Mouse (Mus musculus) kidney, adult 8-10 months (tissue): ENCODE measurements at regions not wholly inside any gene's neighbourhood (a gene's known extent, or its start where the extent isn't known, plus 50 kb on each side); places are given as distances from the start of the nearest gene placed in this dataset.
A peak's percentile ranks its signal among the peaks of the same experiment; 100 is the strongest.

Experiments
- DNase-seq, 2 experiments: peaks; one replicate each; pipeline ENCODE4 v3.0.0; 2022

DNA sequence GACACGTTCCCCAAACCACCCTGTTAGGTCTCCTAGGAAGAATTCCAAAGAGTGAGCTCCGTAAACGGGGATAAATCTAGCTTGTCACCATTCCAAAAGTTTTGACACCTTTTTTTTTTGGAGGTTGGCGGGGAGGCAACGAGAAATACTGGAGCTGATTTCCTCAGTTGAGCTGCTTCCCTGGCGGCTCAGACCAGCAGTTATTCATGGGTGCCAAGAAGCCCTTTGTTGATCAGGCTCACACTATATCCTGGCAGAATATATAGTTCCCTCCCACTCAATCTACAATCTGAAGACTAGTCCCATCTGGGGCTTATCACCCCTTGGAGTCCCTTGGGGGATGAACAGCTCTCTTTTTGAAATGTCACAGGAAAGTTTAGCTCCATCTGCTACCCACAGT lies 77.5 kb upstream of the Tiam2 start:
- no peak for DNase-seq

DNA sequence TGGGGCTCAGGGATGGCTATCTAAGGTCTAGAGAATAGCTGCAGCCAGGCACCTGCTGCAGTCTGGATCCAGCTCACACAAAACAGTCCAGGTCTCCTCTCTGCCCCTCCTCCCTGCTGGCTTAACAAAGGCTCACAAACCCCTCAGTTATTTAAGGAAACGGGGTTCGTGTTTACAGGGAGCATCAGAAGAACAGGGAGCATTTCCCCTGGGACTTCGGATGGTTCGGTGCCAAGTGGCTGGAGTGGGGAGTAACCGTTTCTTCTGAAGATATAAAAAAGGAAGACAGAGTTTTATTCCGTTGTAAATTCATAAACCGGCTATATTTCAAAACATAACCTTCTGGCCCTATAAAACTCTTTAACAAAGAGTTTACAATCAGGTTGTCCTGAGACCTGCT lies 77.1 kb upstream of the Tiam2 start:
- DNase-seq: no peak

GRCm38 (mm10) chr17:3251176-3251575 lies 75.2 kb upstream of the Tiam2 start:
- DNase-seq: no peak

GRCm38 (mm10) chr17:3251966-3252365 lies 74.4 kb upstream of the Tiam2 start:
- DNase-seq: peak in 1 of 2 experiments; percentile 29

GRCm38 (mm10) chr17:3253508-3254176 lies 72.7 kb upstream of the Tiam2 start:
- peak in 1 of 2 experiments; percentile 62 for DNase-seq

- DNase-seq: no peak
These were observed 69.6 kb upstream of the Tiam2 start for GRCm38 (mm10) chr17:3256765-3257164.

DNA sequence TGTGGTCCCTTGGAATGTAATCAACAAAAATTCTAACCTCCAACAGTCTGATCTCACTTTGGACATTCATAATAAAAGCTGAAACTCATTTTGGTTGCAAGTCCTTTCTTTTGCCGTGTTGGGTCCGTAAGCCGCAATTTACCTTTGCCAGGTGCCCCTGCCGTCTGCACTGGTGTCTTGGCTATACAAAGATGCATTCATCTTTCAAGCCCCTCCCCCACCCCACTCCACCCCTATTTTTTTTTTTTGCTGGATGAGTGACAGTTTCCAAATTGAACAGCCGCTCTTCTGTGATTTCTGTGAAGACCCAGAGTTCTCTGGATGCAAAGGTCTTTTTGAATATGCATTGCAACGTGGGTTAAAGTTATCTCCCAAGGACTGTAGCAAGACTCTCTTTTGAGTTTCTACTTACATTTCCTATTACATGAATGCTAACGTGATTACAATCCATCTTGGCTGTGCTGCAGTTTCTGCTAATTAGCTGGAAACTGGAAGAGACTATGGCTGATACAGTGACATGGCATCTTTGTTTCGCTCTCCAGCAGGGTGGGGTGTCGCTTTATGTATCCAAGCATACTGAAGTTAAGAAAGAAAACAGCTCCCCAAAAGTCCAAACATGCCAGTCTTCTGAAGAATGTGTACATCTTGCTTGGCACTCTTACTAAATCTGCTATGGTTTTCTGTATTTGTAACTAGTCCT lies 67.4 kb upstream of the Tiam2 start:
- DNase-seq: no peak

DNA sequence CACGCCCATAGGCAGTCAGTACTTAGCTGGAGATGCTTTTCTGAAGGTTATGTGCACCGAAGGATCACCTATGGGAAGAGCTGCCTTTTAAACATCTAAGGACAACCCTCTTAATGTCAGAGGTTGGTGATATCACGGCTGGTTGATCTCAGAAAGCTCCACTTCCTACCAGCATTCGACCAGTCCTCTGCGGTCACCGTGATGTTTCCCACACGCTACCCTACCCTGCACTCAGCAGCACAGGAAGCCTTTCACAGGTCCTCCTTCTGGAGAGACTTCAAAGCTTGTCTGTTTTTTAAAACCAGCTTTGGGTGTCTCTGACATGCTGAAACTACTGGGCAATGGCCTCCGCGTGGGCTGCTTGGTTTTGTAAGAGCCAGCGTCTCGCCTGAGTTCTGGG lies 65.6 kb upstream of the Tiam2 start:
- no peak for DNase-seq

- DNase-seq: peak; percentile 68 to 82
These were observed 53.0 kb upstream of the Tiam2 start for GRCm38 (mm10) chr17:3273108-3274091.

GRCm38 (mm10) chr17:3274449-3275285 lies 51.7 kb upstream of the Tiam2 start:
- no peak for DNase-seq
